In genomic region chr10:126452057-126452622, GRCm38 (mm10) we compare ENCODE assay signal across 26 mouse cellular contexts.
"Had no signal": no experiment of that assay in that cellular context is flagged by ENCODE, and none has a peak within 500 bp of the region (broad histone marks: within the 10 kb centered on the region; RNA-seq: fewer than 3 reads in every experiment).

No protein-coding gene starts in this region.

- H3K4me3 ChIP-seq: gastrocnemius, adult 2 months; heart, adult 2 months; heart, embryonic 13.5 days; heart, embryonic 15.5 days; hindbrain, embryonic 13.5 days; hindbrain, embryonic 15.5 days; kidney, embryonic 15.5 days; left cerebral cortex, adult 2 months; limb, embryonic 10.5 days; limb, embryonic 12.5 days had no signal

- H3K27ac ChIP-seq: gastrocnemius, adult 2 months; heart, adult 2 months; heart, embryonic 13.5 days; heart, embryonic 15.5 days; hindbrain, embryonic 13.5 days; hindbrain, embryonic 15.5 days; hindbrain, postnatal 0 days; kidney, embryonic 15.5 days; kidney, postnatal 0 days; left cerebral cortex, adult 2 months; limb, embryonic 10.5 days; limb, embryonic 12.5 days had no signal

- DNase-seq: gastrocnemius, adult 2 months; gastrocnemius, postnatal 10 days; gastrocnemius, postnatal 25 days; heart, adult 2 months; heart, postnatal 14 days; heart, postnatal 36 days; kidney, adult 11 months; kidney, adult 2 months; kidney, adult 9 months; kidney, postnatal 14 days; kidney, postnatal 36 days; layer of hippocampus, adult 9-11 months; layer of hippocampus, postnatal 36 days; liver had no signal

- H3K9ac ChIP-seq: heart, embryonic 13.5 days; heart, embryonic 15.5 days; hindbrain, embryonic 13.5 days; hindbrain, embryonic 15.5 days; kidney, embryonic 15.5 days; limb, embryonic 12.5 days had no signal

- H3K4me2 ChIP-seq: heart, embryonic 11.5 days; heart, embryonic 13.5 days; heart, embryonic 15.5 days; hindbrain, embryonic 13.5 days; hindbrain, embryonic 15.5 days; kidney, embryonic 15.5 days; limb, embryonic 12.5 days had no signal

- ATAC-seq: hindbrain, postnatal 0 days; intestine, embryonic 16.5 days had no signal

- H3K27me3 ChIP-seq: heart, embryonic 13.5 days; heart, embryonic 15.5 days; hindbrain, embryonic 13.5 days; hindbrain, embryonic 15.5 days; kidney, embryonic 15.5 days; limb, embryonic 12.5 days had no signal

- H3K36me3 ChIP-seq: heart, embryonic 13.5 days; heart, embryonic 15.5 days; hindbrain, embryonic 13.5 days; hindbrain, embryonic 15.5 days; kidney, embryonic 15.5 days; limb, embryonic 10.5 days; limb, embryonic 12.5 days had no signal

- H3K9me3 ChIP-seq: heart, embryonic 15.5 days; hindbrain, embryonic 13.5 days; hindbrain, embryonic 15.5 days; kidney, embryonic 15.5 days; limb, embryonic 10.5 days had no signal

- H3K4me1 ChIP-seq: heart, embryonic 13.5 days; heart, embryonic 15.5 days; hindbrain, embryonic 13.5 days; hindbrain, embryonic 15.5 days; kidney, embryonic 15.5 days; limb, embryonic 10.5 days; limb, embryonic 12.5 days had no signal
